Mouse (Mus musculus): ENCODE data around the gene 1110008P14Rik. TPM values are rescaled to one million over a fixed set of nuclear protein-coding genes. Genes with fewer than 3 reads are reported as not detected.
A peak's percentile ranks its signal among the peaks of the same experiment; 100 is the strongest.

1110008P14Rik gene
- total RNA-seq, 1 experiment from 2014 or later, result 173 TPM

DNA sequence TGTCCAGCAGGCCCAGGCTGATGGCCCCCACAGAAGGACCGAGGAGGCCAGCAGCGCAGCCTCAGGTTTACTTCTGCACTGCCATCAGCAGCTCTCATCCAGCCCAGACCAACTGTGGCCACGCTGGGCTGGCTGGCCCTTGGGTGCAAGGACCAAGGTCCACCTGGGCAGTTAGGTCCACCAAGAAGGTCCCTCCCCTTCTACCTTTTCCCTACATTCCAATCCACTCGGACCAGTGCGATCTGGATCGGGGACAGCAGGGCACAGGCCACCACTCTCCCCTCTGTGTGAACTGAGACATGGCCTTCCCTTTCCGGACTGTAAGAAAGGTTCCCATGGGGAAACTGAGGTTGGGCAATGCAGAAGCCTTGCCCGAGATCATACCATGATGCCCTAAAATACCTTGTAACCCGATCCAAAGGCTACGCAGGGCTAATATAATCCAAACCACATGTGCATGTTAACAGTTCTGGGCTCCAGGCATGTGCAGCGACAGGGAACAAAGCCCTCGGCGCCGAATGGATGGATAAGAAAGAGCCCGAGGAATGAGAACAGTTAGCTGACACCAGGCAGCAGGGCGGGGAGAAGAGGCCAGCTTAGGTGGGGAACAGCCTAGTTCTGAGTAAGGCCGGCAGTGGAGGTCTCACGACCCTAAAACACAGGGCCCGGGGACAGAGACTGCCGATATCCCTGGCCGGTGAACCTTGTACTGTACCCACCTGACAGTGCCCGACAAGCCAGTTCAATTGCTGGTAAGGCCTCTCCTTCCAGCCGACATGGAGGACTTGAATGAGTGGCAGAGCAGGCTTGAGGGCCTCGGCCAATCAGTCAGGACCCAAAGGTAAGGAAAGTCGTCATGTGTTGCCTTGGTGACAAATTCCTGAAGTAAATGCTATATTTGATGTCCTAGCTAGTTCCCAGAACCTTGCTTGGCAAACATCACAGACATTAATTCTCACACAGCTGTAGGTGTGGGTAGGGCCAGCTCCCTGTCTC lies 27.0 kb upstream of the 1110008P14Rik start:
- DNase-seq, result no peak

GRCm38 (mm10) chr2:32407144-32407824 lies 25.5 kb upstream of the 1110008P14Rik start:
- DNase-seq, result no peak

DNA sequence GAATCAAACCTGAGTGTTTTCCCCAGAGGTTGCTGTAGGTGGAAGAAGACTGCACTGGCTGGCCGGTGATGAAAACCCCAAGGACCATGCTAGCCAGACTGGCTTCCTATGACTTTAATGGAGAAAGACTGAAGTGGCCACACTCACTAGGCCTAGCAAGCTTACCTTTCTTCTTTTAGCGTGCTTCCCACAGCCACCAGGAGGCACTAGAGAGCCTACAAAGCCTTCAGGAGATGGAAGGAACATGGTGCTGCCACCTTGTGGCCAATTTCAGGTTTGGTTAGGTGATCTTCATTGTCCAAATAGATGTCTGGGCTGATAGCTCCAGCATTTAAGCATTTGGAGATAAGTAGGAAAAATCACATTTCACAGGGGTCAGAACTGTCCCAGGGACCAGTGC lies 22.9 kb upstream of the 1110008P14Rik start:
- DNase-seq, result peak; percentile 92

- DNase-seq, result no peak
Measured at GRCm38 (mm10) chr2:32396695-32397094, 15.0 kb upstream of the 1110008P14Rik start.

- peak; percentile 87 for DNase-seq
Measured at GRCm38 (mm10) chr2:32395946-32396621, 14.3 kb upstream of the 1110008P14Rik start.

GRCm38 (mm10) chr2:32395484-32395945 lies 13.8 kb upstream of the 1110008P14Rik start, which contains the start of gene Ptges2:
TSS of gene Ptges2 (plus strand) at chr2:32395896.
- peak; percentile 87 for DNase-seq

DNA sequence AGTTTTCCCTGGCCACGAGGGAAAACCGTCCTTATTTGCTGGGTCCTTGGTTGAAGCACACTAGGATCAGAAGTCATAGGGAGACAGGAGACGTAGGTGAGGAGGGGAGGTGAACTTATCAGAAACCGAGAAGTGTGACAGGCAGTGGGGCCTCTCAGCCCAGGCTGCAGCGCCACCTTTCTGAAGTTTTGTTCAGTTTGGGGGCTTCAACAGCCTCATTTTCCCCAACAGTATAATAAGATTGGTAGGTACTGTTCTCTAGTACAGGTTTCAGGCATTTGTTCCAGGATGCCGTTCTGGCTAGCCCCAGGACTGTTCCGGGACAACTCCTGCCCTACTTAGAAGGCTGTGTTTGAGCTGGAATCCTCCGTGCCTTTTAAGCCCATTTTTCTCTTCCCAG lies 13.2 kb upstream of the 1110008P14Rik start:
- DNase-seq, result peak; percentile 32

DNA sequence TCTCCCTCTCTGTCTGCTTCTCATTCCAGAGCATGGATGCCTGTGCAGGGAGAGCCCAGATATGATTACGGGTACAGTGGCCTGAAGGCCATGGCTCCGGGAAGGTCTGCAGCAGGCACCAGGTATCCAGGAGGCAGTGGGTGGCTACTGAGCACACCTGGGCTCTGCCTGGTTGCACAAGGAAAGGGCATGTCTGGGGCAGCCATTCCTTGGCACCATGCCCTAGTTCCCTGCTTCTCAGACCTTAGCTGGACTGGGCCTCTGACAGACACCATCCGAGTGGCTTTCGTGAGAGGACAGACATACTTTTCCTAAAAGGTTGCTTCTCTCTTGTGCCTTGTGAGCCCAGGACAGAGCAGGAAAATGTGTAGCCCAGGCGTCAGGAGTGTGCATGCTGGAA lies 10.3 kb upstream of the 1110008P14Rik start:
- DNase-seq, result no peak

GRCm38 (mm10) chr2:32390871-32391270 lies 9.1 kb upstream of the 1110008P14Rik start:
- no peak for DNase-seq

- no peak for DNase-seq
Measured at GRCm38 (mm10) chr2:32389157-32389556, 7.4 kb upstream of the 1110008P14Rik start.

- no peak for DNase-seq
Measured at GRCm38 (mm10) chr2:32387706-32388490, 6.2 kb upstream of the 1110008P14Rik start, which contains the start of gene Lcn2. TSS of gene Lcn2 (minus strand) at chr2:32388252.

DNA sequence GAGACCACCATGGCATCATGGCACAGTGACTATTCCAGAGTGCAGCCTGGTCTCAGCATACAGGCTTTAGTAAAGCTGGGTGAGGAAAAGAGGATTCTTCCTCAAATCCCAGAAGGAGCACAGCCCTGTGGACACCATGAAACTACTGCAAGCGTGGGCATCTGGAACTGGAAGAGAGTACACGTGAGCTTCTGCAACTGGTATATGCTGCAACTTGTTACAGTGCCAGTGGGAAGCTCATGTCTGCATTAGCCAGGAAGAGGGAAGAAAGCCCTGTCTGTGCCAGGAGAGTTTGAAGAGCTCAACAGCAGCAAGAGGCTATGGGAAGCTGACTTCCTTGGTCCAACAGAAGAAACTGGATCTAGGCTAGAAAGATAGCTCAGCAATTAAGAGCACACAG lies 951 bp upstream of the 1110008P14Rik start:
- no peak for DNase-seq

DNA sequence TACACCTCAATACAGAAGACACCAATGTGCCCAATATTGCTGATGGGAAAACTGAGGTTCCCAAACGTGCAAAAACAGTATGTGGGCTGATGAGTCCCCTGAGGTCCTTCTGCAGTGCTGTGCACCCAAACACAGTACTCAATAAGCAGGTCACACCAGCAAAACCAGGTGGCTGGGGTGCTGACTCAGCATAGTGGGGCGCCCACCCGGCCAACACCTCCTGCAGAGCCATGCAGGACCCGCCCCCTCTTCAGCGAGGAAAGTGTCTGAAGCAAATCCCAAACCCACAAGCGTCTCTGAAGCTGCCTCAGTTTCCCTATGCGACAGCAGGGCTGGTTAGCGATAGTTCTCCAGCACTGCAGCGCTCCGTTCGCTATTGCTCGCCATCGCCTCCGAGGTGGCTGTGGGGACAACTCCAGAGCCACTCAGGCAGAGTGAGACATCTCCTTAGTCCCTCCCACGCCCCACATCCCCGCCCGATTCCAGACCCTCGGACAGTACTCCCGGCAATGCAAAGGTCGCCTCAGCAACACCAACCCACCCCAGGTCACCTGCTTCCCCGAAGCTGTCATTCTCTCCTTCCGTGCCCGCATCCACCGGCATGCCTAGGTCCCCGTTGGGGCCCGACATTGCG lies 480 bp downstream of the 1110008P14Rik start:
- DNase-seq, result no peak

GRCm38 (mm10) chr2:32380001-32380500 lies 1.7 kb downstream of the 1110008P14Rik start:
- peak; percentile 70 for DNase-seq

GRCm38 (mm10) chr2:32376963-32377362 lies 4.8 kb downstream of the 1110008P14Rik start:
- DNase-seq, result no peak

DNA sequence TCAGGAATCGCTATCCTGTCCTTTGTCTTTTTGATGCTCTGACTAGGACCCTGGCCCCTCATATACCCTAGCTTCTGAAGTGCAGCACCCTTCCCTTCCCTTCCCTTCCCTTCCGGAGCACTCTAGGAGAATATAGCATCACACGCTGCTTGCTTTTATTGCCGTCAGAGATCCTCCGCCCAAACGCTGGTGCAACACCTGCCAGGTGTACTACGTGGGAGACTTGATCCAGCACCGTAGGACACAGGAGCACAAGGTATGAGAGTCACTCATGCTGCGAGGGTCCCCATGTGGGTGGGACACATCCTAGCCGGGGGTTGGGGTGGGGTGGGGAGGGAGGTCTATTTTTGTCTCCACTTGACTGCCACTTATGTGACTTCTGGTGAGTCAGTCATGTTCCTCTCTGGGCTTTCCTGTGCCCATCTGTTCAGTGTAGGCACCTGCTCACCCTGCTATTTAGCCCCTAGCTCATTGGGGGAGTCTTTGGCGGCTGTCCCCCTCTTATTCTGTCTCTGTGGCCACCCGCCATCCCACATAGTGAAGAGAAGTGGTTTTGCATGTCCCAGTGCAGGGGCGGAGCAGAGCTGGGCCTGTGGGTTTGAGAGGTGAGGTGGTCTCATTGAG lies 6.3 kb downstream of the 1110008P14Rik start:
- no peak for DNase-seq

GRCm38 (mm10) chr2:32374191-32374590 lies 7.5 kb downstream of the 1110008P14Rik start:
- no peak for DNase-seq

- no peak for DNase-seq
Measured at GRCm38 (mm10) chr2:32367315-32367714, 14.4 kb downstream of the 1110008P14Rik start.

GRCm38 (mm10) chr2:32364121-32364520 lies 17.6 kb downstream of the 1110008P14Rik start:
- no peak for DNase-seq

DNA sequence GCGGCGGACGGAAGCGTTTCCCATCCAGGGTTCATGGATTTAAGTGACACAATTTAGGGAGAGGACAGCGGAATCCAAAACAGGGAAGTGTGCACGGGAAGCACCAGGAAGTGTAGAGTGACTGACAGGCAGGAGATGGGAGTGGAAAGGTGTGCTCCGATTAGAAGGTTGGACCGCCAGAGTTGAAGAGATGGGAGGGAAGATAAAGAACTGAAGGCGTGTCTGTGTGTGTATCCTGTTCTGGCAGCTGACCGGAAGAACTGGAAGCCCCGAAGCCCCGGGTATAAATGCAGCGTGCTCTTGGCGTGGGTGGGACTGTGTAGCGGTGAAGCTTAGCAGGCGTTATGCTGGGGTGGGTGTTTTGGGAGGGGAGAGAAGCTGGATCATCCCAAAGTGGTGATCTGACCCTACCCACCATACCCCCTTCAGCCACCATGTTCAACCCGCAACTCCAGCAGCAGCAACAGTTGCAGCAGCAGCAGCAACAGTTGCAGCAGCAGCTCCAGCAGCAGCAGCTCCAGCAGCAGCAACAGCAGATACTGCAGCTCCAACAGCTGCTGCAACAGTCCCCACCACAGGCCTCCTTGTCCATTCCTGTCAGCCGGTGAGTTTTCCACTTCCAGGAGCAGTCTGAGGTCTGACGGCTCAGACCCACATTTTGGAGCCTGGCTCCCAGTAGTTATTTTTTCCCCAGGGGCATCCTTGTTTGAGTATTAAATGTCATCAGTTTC lies 18.2 kb downstream of the 1110008P14Rik start:
- DNase-seq, result no peak

All from adrenal gland, postnatal 25 days (tissue).